Mouse (Mus musculus) heart, embryonic 16.5 days (tissue): ENCODE data around the gene Calcb. TPM values are rescaled to one million over a fixed set of nuclear protein-coding genes. Genes with fewer than 3 reads are reported as not detected.
A peak's percentile ranks its signal among the peaks of the same experiment; 100 is the strongest.

Experiments used
- ATAC-seq: fragments of 200-750 bp; cut with Nextera tagmentation; replicated peaks from 2 replicates; pipeline ENCODE4 v1.8.0; 2017; ENCODE audit warnings: moderate number of reproducible peaks; ENCODE audit not compliant: insufficient read depth, low FRiP score; ENCODE audit errors: extremely low read depth
- H3K27ac ChIP-seq: fragments of 300-500 bp; sonication (generic); 2 replicates; pipeline ENCODE4 v1.5.1; 2014; ENCODE audit warnings: mild to moderate bottlenecking, low read length, control low read depth, moderate library complexity
- H3K27me3 ChIP-seq: fragments of 300-500 bp; sonication (generic); 2 replicates; pipeline ENCODE4 v1.6.1; 2014; ENCODE audit warnings: low read length, mixed read lengths; ENCODE audit not compliant: control insufficient read depth, insufficient read depth
- H3K36me3 ChIP-seq: fragments of 300-500 bp; sonication (generic); 2 replicates; pipeline ENCODE4 v1.6.1; 2014; ENCODE audit not compliant: control insufficient read depth, insufficient read depth
- H3K4me1 ChIP-seq: fragments of 300-500 bp; sonication (generic); 2 replicates; pipeline ENCODE4 v1.6.1; 2014; ENCODE audit warnings: low read length, mixed read lengths; ENCODE audit not compliant: control insufficient read depth, insufficient read depth
- H3K4me2 ChIP-seq: fragments of 300-500 bp; sonication (generic); 2 replicates; pipeline ENCODE4 v1.6.1; 2014; ENCODE audit warnings: low read depth, mild to moderate bottlenecking, control low read depth, low read length
- H3K4me3 ChIP-seq: fragments of 300-500 bp; sonication (generic); 2 replicates; pipeline ENCODE4 v1.5.1; 2014; ENCODE audit warnings: mild to moderate bottlenecking, control low read depth, low read length
- H3K9ac ChIP-seq: fragments of 300-500 bp; sonication (generic); 2 replicates; pipeline ENCODE4 v1.6.1; 2014; ENCODE audit warnings: low read length, control low read depth
- H3K9me3 ChIP-seq: fragments of 300-500 bp; sonication (generic); replicated peaks from 2 replicates; pipeline ENCODE4 v1.6.1; 2016; ENCODE audit warnings: low read length; ENCODE audit not compliant: control insufficient read depth
- WGBS: fragments of 180-500 bp; shearing (Covaris S2); extraction: QIAGEN DNeasy Blood & Tissue Kit; methylation state at CpG from one replicate; pipeline ENCODE4 v1.1.7; 2014; 5-methylcytosine and 5-hydroxymethylcytosine counted together
- polyA plus RNA-seq: library from polyadenylated mRNA; unstranded; fragments of >200 nt; fragmentation: Nextera tagmentation; extraction: Ambion mirVana; gene quantifications from 2 replicates; pipeline ENCODE4 v1.2.1, GENCODE M21; 2015

The Calcb gene
- polyA plus RNA-seq, 1 experiment from 2014 or later, result 1.7 TPM

GRCm38 (mm10) chr7:114744639-114745245, 26.3 kb downstream of the Calcb start:
- Histone ChIP-seq H3K9ac (no peak overlapping the region), H3K9me3 (no peaks in the 10 kb centered on the region), H3K4me3 (no peak overlapping the region), H3K27ac (no peak overlapping the region), H3K36me3 (no peaks in the 10 kb centered on the region), H3K4me2 (peak overlapping the region; percentile 83; the same call in 1 of the 2 replicates), H3K4me1 (peaks cover 5% of the 10 kb centered on the region; the same call in 1 of the 2 replicates), H3K27me3 (0 out of 2 replicates have a peak, but pooled peaks cover 4% of the 10 kb centered on the region)
- 30% methylated on average over 3 of the region's 3 CpGs for WGBS
- no peak for ATAC-seq

- H3K27ac ChIP-seq, result no peak overlapping the region
- peak overlapping the region; percentile 83 for H3K4me2 ChIP-seq
- no peaks in the 10 kb centered on the region for H3K9me3 ChIP-seq
- H3K9ac ChIP-seq, result peak overlapping the region; percentile 65
- peaks cover 5% of the 10 kb centered on the region; the same call in 1 of the 2 replicates for H3K4me1 ChIP-seq
- 0 out of 2 replicates have a peak, but pooled peaks cover 4% of the 10 kb centered on the region for H3K27me3 ChIP-seq
- no peaks in the 10 kb centered on the region for H3K36me3 ChIP-seq
- H3K4me3 ChIP-seq, result peak overlapping the region; percentile 48
- WGBS, result 5% methylated on average over 34 of the region's 34 CpGs
- ATAC-seq, result peak; percentile 72; the same call in 1 of the 2 replicates
Observed at GRCm38 (mm10) chr7:114745481-114746271, 27.2 kb downstream of the Calcb start.

GRCm38 (mm10) chr7:114747596-114747995, 29.2 kb downstream of the Calcb start:
- H3K4me3 ChIP-seq, result no peak overlapping the region
- no peaks in the 10 kb centered on the region for H3K9me3 ChIP-seq
- no peak for ATAC-seq
- no peak overlapping the region for H3K9ac ChIP-seq
- no peaks in the 10 kb centered on the region for H3K36me3 ChIP-seq
- WGBS, result 63% methylated on average over 3 of the region's 3 CpGs
- H3K4me2 ChIP-seq, result no peak overlapping the region
- peaks cover 5% of the 10 kb centered on the region; the same call in 1 of the 2 replicates for H3K4me1 ChIP-seq
- H3K27ac ChIP-seq, result no peak overlapping the region
- 0 out of 2 replicates have a peak, but pooled peaks cover 4% of the 10 kb centered on the region for H3K27me3 ChIP-seq

- peaks cover 5% of the 10 kb centered on the region; the same call in 1 of the 2 replicates for H3K4me1 ChIP-seq
- H3K27me3 ChIP-seq, result 0 out of 2 replicates have a peak, but pooled peaks cover 4% of the 10 kb centered on the region
- no peaks in the 10 kb centered on the region for H3K9me3 ChIP-seq
- no peak overlapping the region for H3K4me2 ChIP-seq
- H3K36me3 ChIP-seq, result no peaks in the 10 kb centered on the region
- no peak overlapping the region for H3K27ac ChIP-seq
- ATAC-seq, result no peak
- H3K4me3 ChIP-seq, result no peak overlapping the region
- H3K9ac ChIP-seq, result no peak overlapping the region
- 60% methylated on average over 4 of the region's 4 CpGs for WGBS
Observed at GRCm38 (mm10) chr7:114748239-114748638, 29.8 kb downstream of the Calcb start.

GRCm38 (mm10) chr7:114753471-114753870, 35.0 kb downstream of the Calcb start:
- Histone ChIP-seq H3K4me1 (no peaks in the 10 kb centered on the region), H3K9ac (no peak overlapping the region), H3K9me3 (no peaks in the 10 kb centered on the region), H3K4me3 (no peak overlapping the region), H3K27ac (no peak overlapping the region), H3K36me3 (no peaks in the 10 kb centered on the region), H3K4me2 (no peak overlapping the region), H3K27me3 (no peaks in the 10 kb centered on the region)
- WGBS, result 70% methylated on average over 2 of the region's 2 CpGs
- no peak for ATAC-seq

GRCm38 (mm10) chr7:114754196-114754595, 35.8 kb downstream of the Calcb start:
- Histone ChIP-seq H3K9me3 (no peaks in the 10 kb centered on the region), H3K4me3 (no peak overlapping the region), H3K27me3 (no peaks in the 10 kb centered on the region), H3K4me1 (no peaks in the 10 kb centered on the region), H3K36me3 (no peaks in the 10 kb centered on the region), H3K27ac (no peak overlapping the region), H3K4me2 (no peak overlapping the region), H3K9ac (no peak overlapping the region)
- 13% methylated on average over 1 of the region's 1 CpGs for WGBS
- ATAC-seq, result no peak

- Histone ChIP-seq H3K27me3 (no peaks in the 10 kb centered on the region), H3K9ac (no peak overlapping the region), H3K4me1 (no peaks in the 10 kb centered on the region), H3K9me3 (no peaks in the 10 kb centered on the region), H3K4me3 (no peak overlapping the region), H3K27ac (no peak overlapping the region), H3K36me3 (no peaks in the 10 kb centered on the region), H3K4me2 (no peak overlapping the region)
- WGBS, result 74% methylated on average over 8 of the region's 8 CpGs
- no peak for ATAC-seq
Observed at GRCm38 (mm10) chr7:114754626-114755025, 36.2 kb downstream of the Calcb start.

GRCm38 (mm10) chr7:114762660-114763059, 44.2 kb downstream of the Calcb start:
- H3K4me2 ChIP-seq, result no peak overlapping the region
- peaks cover 8% of the 10 kb centered on the region for H3K4me1 ChIP-seq
- H3K9ac ChIP-seq, result no peak overlapping the region
- 33% methylated on average over 2 of the region's 2 CpGs for WGBS
- peak; percentile 65; the same call in 1 of the 2 replicates for ATAC-seq
- no peak overlapping the region for H3K4me3 ChIP-seq
- H3K27ac ChIP-seq, result peak overlapping the region; percentile 86
- H3K27me3 ChIP-seq, result no peaks in the 10 kb centered on the region
- no peaks in the 10 kb centered on the region for H3K9me3 ChIP-seq
- H3K36me3 ChIP-seq, result no peaks in the 10 kb centered on the region

GRCm38 (mm10) chr7:114765273-114765672, 46.8 kb downstream of the Calcb start:
- WGBS, result 75% methylated on average over 3 of the region's 3 CpGs
- ATAC-seq, result no peak
- Histone ChIP-seq H3K4me1 (peaks cover 8% of the 10 kb centered on the region), H3K36me3 (no peaks in the 10 kb centered on the region), H3K4me3 (no peak overlapping the region), H3K9ac (no peak overlapping the region), H3K4me2 (no peak overlapping the region), H3K9me3 (no peaks in the 10 kb centered on the region), H3K27me3 (no peaks in the 10 kb centered on the region), H3K27ac (no peak overlapping the region)
